Mouse (Mus musculus): ENCODE measurements around the gene Cacna1e. TPM values are rescaled to one million over a fixed set of nuclear protein-coding genes. Genes with fewer than 3 reads are reported as not detected.

Cacna1e gene
- total RNA-seq, 2 experiments from 2014 or later = 0.14 to 0.16 TPM

GRCm38 (mm10) chr1:154458601-154459000 lies 425.7 kb downstream of the Cacna1e start:
- intact Hi-C loops (cut with DNase I) = no loop called here
- no peak for DNase-seq (ENCODE audit: low spot score)

- intact Hi-C loops (cut with DNase I) = no loop called here
- no peak for DNase-seq (ENCODE audit: low spot score)
Measured at GRCm38 (mm10) chr1:154450799-154451198, 433.5 kb downstream of the Cacna1e start.

- intact Hi-C loops (cut with DNase I) = no loop called here
Measured at GRCm38 (mm10) chr1:154446456-154446855, 437.8 kb downstream of the Cacna1e start.

GRCm38 (mm10) chr1:154433520-154433919 lies 450.8 kb downstream of the Cacna1e start:
- intact Hi-C loops (cut with DNase I) = no loop called here
- DNase-seq (ENCODE audit: low spot score) = no peak

More at GRCm38 (mm10) chr1:154446456-154446855, 437.8 kb downstream of the Cacna1e start:
- no peak for DNase-seq (ENCODE audit: low spot score)

GRCm38 (mm10) chr1:154433112-154433511 lies 451.2 kb downstream of the Cacna1e start:
- intact Hi-C loops (cut with DNase I) = no loop called here
- DNase-seq (ENCODE audit: low spot score) = no peak

- DNase-seq (ENCODE audit: low spot score) = no peak
- intact Hi-C loops (cut with DNase I) = no loop called here
Measured at GRCm38 (mm10) chr1:154428276-154428675, 456.0 kb downstream of the Cacna1e start.

GRCm38 (mm10) chr1:154418278-154418677 lies 466.0 kb downstream of the Cacna1e start:
- intact Hi-C loops (cut with DNase I) = no loop called here
- DNase-seq (ENCODE audit: low spot score) = no peak

- intact Hi-C loops (cut with DNase I) = no loop called here
- no peak for DNase-seq (ENCODE audit: low spot score)
Measured at GRCm38 (mm10) chr1:154416384-154417155, 467.7 kb downstream of the Cacna1e start.

- no peak for DNase-seq (ENCODE audit: low spot score)
- intact Hi-C loops (cut with DNase I) = no loop called here
Measured at GRCm38 (mm10) chr1:154415826-154416225, 468.5 kb downstream of the Cacna1e start.

- intact Hi-C loops (cut with DNase I) = no loop called here
- no peak for DNase-seq (ENCODE audit: low spot score)
Measured at GRCm38 (mm10) chr1:154413138-154413537, 471.2 kb downstream of the Cacna1e start.

- intact Hi-C loops (cut with DNase I) = no loop called here
Measured at GRCm38 (mm10) chr1:154409051-154409450, 475.2 kb downstream of the Cacna1e start.

GRCm38 (mm10) chr1:154391979-154392378 lies 492.3 kb downstream of the Cacna1e start:
- no peak for DNase-seq (ENCODE audit: low spot score)
- intact Hi-C loops (cut with DNase I) = no loop called here

More at GRCm38 (mm10) chr1:154409051-154409450, 475.2 kb downstream of the Cacna1e start:
- DNase-seq (ENCODE audit: low spot score) = no peak

Other genes starting within 250 kb of the Cacna1e start
- 10 to 100 TPM; 12.7 to 16.5 TPM for gene Ier5, start 215.1 kb upstream of the Cacna1e start, total RNA-seq (2021)